Mouse (Mus musculus): ENCODE measurements at regions not wholly inside any gene's neighbourhood (a gene's known extent, or its start where the extent isn't known, plus 50 kb on each side); places are given as distances from the start of the nearest gene placed in this dataset.

DNA sequence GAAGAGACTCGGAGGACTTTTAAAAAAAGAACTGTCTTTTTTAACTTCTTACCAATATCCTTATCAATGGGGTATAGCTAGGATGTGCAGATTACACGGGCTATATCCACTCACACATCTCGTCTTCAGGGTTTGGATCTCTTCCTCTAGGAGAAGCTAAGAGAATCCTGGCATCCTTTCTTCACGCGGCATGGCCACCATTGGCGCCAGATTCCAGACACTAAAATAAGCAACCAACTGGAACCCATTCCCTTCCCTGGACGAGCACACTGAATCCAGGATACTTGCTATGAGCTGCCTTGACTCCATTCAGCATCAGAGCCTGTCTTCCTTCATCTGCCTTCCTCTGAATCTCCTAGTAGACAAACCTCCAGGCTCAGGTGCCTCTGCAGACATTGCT, 223.7 kb downstream of the Agtpbp1 start:
- no peak for TF ChIP-seq CTCF (IDR thresholded peaks at IDR 0.05; ENCODE audit: low read depth, low read length)
- TF ChIP-seq POLR2A (IDR thresholded peaks at IDR 0.05; ENCODE audit: insufficient read depth, low read length): no peak
- no peak for TF ChIP-seq EP300 (IDR thresholded peaks at IDR 0.05; ENCODE audit: insufficient read depth, low read depth, low read length)
